Mouse (Mus musculus): ENCODE measurements around the gene Srr.

DNA sequence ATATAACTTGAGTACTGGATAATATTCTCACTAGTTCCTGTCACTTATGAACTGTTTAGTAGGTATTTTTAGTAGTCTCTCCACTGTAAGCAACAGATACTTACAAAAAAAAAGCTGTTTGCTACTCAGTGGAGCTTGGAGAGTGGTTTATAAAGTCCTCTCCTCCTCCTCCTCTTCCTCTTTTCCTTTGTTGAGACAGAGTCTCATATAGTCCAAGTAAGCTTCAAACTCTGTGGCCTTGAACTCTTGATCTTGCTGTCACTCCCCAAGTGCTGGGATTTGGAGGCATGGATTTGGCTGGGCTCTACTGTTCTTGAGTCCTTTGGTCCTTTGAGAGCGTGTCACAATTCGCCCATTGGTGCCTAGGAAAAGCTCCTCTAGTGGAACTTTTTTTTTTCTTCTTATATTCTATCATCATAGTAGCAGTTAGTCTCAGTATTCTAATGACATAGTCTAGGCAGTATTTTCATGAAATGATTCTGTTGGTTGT is 1.5 kb upstream of the Srr start:
- TF ChIP-seq CTCF (IDR thresholded peaks at IDR 0.05; ENCODE audit: low read depth) (no peak), EP300 (IDR thresholded peaks at IDR 0.05; ENCODE audit: low read depth) (no peak)
